Mouse (Mus musculus) layer of hippocampus, postnatal 10 days (tissue): Measurements from ENCODE around the gene Dysf. TPM values are rescaled to one million over a fixed set of nuclear protein-coding genes. Genes with fewer than 3 reads are reported as not detected.

ENCODE experiments used
- DNase-seq, 2 experiments: peaks; one replicate each; pipeline ENCODE4 v3.0.0; 2021; ENCODE audit warnings: low spot score in 2 of 2
- total RNA-seq, 2 experiments: library from RNA; stranded (reverse); gene quantifications; 2 replicates each; pipeline ENCODE4 v1.2.3; 2021

Dysf gene
- total RNA-seq, 2 experiments from 2014 or later, result 3.5 to 4.0 TPM

DNA sequence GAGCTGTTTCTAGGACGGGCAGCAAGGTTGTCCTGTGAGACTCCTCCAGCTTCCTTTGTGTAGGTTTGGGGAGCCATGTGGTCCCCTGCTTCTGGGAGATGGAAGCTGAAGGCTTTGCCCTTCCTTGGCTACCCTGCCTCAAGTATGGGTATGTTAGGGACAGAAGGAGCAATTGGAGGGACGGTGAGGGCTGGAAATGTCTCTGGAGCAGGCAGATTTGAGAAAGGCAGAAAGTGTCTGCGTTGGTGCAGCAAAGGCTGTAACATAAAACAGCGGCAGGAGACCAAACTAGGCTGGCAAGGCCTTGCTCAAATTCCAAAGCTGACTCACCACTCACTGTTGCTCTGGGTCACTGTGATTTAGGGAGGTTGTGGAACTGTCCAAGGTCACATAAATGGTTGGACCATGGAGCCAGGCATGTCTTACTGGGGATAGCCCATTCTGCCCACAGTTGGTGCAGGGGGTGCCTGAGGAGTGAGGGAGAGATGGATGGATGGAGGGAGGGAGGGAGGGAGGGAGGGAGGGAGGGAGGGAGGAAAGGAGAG lies 148.2 kb downstream of the Dysf start:
- DNase-seq, result no peak

- DNase-seq, result no peak
Measured at GRCm38 (mm10) chr6:84159046-84159445, 150.7 kb downstream of the Dysf start.

DNA sequence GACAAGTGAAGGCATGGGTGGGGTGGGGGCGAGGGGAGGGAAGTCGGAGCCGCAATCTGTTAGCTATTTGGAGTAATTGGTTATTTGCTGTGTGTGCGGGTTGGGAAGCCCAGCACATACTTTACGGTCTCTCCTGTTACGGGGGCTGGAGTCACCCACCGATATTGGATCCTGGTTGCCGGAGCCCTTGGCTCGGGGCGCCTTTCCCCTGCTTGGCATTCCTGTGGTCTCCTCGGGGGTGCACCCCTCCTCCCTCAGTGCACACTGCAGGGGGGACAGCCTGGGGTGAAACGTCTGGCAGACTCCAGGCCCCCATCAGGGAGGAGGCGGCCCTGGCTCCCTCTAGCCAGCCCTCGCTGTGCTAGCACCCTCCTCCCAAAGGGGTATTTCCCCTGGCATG lies 159.2 kb downstream of the Dysf start:
- DNase-seq, result no peak

GRCm38 (mm10) chr6:84168571-84168970 lies 160.2 kb downstream of the Dysf start:
- no peak for DNase-seq

- DNase-seq, result no peak
Measured at GRCm38 (mm10) chr6:84173626-84174025, 165.2 kb downstream of the Dysf start.

DNA sequence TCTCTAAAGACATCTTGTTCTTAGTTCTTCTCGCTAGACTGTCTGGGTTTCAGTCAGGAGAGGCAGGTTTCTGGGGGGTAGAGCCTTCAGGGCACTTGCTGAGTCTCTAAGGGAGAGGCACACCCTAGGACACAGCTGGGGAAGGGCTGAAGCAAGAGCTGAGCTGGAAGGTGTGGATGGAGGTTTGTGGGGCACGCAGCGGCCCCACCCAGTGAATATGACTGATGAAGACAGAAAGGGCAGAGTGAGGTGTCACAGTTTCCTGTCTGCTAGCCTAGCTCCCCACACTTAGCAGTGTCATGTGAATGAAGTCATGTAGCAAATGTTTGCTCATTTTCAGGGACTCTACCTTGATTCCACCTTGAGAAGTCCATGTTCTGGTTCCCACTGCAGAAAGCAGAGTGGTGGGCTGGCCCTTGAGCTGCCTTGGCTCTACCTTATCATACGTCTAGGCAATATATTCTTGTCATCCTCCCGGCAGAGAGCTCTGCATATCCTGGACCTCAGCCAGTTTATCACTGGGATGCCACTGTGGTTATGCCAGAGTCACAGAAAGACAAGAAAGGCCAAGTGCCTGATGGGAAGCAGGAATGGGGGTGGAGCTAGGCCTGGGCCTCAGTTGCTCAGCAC lies 170.5 kb downstream of the Dysf start:
- DNase-seq, result no peak

DNA sequence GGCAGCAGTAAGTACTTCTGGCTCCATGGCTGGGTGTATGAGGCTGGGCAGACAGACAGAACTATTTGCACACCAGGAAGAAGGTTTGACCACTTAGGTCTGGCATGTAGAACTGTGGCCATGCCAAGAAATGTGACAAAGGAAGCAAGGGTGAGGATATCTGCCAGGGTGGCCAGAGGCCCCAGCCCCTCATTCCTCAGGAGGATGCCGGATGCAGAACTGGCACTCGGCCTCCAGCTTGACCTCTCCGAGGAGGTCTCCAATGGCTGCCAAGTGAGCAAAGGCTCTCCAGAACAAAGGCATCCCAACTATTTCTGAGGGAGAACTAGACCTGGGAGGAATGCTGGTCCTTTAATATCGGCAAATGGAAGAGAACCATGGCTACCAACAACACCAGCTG lies 173.1 kb downstream of the Dysf start:
- DNase-seq, result no peak

DNA sequence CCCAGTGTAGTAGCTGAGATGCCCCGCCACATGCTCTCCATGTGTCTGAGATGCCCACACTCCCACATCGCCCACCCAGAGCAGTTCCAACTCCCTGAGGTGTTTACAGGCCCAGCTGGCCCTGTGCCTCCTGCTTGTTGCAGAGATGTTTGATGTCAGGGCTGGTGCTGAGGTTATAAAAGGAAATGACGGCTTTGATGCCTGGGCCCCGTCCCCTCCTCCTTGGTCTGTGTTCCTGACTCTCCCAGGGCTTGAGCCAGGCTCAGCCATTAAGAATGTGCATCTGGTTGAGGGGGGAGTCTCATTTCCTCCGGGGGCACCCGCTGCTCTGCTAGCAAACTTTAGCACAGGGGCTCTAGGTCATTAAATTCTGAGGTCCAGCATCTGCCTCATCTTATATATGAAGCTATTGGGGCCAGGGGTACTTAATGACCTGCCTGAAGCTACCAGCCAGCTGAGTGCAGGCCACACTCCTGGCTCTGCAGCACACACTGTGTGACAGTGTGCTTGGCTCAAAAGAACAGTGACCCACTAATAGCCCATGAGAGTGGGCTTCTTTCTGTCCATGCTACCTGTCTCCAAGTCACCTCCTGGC lies 183.4 kb downstream of the Dysf start:
- no peak for DNase-seq

- DNase-seq, result no peak
Measured at GRCm38 (mm10) chr6:84196511-84196910, 188.1 kb downstream of the Dysf start.

- no peak for DNase-seq
Measured at GRCm38 (mm10) chr6:84197811-84198213, 189.4 kb downstream of the Dysf start.

GRCm38 (mm10) chr6:84201721-84202490 lies 193.5 kb downstream of the Dysf start:
- DNase-seq, result no peak

DNA sequence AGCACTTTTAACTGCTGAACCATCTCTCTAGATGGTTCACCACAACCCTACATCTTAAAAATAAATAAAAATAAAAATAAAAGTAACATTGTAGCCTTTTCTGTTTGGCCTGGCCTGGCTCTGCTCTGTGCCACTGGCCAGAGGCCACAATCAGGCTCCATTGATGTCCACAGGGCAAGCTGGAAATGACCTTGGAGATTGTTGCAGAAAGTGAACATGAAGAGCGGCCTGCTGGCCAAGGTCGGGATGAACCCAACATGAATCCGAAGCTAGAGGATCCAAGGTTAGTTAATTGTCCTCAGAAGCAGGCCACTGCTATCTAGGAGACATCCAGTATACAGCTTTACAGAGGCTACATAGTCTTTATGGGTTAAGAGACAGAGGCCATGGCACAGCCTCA lies 197.2 kb downstream of the Dysf start:
- no peak for DNase-seq

DNA sequence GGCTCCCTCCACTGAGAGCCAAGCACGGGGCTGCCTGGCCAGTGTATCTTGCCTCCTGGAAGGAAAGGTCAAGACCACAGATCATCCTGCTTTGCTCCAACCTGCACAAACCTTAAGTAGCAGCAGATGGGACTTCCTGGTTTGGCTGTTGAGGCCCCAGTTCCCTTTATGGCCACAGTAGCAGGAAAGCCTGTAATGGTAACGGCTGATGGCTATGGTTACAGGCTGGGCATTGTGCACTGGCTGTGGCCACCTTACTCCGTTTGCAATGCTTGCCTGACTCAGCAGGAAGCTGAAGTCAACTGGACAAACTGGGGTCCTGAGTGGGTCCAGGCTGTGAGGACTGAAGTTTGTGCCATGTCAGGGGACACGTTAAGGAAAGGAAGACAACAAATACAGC lies 200.2 kb downstream of the Dysf start:
- DNase-seq, result no peak

GRCm38 (mm10) chr6:84209736-84210434 lies 201.5 kb downstream of the Dysf start:
- DNase-seq, result peak; percentile 52 to 53

GRCm38 (mm10) chr6:84211473-84211872 lies 203.1 kb downstream of the Dysf start:
- DNase-seq, result no peak

DNA sequence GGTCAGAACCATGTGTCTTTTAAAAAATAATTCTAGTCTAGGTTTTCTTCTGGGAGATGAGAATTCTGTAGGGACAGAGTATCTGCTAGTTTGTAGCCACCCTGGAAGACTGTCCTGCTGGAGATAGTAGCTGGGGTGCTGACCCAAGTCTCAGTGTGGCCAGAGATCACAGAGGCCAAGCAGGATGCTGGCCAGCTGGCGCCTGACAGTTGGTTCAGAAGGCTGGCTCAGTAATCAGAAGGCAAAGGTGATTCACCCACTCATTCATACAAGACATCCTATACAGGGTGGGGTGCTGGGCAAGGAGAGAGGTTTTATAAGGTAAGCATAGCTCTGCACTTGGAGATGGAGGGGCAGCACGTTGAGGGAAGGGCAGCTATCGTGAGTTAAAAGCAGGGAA lies 204.7 kb downstream of the Dysf start:
- no peak for DNase-seq

DNA sequence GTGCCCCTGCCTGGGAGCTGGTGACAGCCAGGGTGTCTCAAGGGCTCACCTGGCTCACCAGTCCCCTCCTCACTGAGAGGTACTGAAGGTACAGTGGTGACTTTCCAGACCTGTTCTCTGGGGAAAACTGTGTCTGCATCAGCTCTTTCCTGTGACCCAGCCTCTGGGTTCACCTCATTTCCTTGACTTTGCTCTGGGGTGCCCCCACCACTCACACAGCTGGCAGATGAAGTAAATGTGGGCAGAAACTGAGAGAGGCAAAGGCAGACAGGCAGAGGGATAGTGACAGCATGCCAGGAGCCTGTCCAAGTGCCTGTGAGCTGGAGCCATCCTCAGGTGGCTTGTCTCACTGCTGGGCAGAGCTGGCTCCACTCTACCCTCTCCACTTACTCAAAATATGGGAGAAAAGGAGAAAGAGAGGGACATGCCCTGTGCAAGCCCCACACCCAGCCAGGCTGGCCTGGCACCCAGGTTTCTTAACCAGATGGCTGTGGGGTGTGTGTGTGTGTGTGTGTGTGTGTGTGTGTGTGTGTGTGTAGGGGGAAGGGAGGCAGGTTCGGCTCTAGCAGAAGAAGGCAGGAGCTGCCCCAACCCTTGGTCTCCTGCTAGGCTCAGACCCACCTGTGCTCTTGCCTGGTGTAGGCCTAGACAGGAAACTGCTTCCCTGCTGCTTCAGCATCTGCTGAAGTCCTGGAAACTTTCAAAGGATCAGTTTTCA lies 209.0 kb downstream of the Dysf start:
- DNase-seq, result no peak

- no peak for DNase-seq
Measured at GRCm38 (mm10) chr6:84219119-84219518, 210.7 kb downstream of the Dysf start.

DNA sequence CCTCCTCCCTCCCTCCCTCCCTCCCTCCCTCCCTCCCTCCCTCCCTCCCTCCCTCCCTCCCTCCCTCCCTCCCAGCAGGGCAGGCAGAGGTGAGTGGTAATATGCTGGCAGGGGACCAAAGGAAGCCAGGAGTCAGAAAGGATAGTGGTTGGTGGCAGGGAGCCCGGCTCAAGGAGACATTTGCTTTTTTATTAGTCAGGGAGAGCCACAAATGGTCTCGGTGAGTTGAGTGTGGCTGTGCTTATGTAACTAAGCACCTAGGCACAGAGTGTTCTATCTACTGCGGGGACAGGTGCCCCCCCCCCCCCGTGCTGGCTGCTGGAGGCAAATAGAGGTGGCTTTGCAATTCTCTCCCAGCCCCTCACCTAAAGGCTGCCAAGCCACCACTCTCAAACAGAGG lies 216.5 kb downstream of the Dysf start:
- DNase-seq, result no peak

- DNase-seq, result peak; percentile 60 to 72
Measured at GRCm38 (mm10) chr6:84225587-84225986, 217.2 kb downstream of the Dysf start.

DNA sequence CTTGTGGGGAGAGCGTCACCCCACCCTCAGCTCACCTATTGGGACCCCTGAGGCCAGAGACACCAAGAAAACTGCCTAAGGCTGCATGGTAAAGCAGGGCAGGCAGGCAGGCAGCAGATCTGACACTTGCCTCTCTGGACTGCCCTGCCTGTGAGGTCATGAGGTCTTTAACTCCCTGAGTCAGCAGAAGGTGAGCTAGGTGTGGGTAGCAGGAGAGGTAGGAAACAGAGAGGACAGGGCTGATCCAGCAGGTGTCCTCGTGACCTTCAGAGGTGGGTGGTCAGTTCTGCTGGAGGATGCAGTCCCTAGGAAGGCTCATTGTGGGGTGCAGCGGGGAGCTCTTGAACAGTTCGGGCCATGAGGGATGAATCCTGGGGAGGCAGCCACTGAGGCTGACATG lies 219.8 kb downstream of the Dysf start:
- no peak for DNase-seq
